Mouse (Mus musculus) brain, embryonic 14.5 days (tissue): ENCODE results near the gene Tmem174.

Experiments
- CTCF ChIP-seq: fragments of 200-500 bp; IDR thresholded peaks from 2 replicates; pipeline ENCODE4 v1.5.1; 2012; ENCODE audit warnings: inconsistent platforms, mild to moderate bottlenecking, moderate library complexity, borderline replicate concordance; ENCODE audit not compliant: insufficient read depth, insufficient read length; ENCODE audit errors: extremely low read depth
- POLR2A ChIP-seq: fragments of 200-500 bp; IDR thresholded peaks from 2 replicates; pipeline ENCODE4 v1.6.1; 2012; ENCODE audit warnings: mild to moderate bottlenecking, inconsistent platforms, borderline replicate concordance; ENCODE audit not compliant: poor library complexity, insufficient read depth, insufficient read length, severe bottlenecking; ENCODE audit errors: extremely low read depth

DNA sequence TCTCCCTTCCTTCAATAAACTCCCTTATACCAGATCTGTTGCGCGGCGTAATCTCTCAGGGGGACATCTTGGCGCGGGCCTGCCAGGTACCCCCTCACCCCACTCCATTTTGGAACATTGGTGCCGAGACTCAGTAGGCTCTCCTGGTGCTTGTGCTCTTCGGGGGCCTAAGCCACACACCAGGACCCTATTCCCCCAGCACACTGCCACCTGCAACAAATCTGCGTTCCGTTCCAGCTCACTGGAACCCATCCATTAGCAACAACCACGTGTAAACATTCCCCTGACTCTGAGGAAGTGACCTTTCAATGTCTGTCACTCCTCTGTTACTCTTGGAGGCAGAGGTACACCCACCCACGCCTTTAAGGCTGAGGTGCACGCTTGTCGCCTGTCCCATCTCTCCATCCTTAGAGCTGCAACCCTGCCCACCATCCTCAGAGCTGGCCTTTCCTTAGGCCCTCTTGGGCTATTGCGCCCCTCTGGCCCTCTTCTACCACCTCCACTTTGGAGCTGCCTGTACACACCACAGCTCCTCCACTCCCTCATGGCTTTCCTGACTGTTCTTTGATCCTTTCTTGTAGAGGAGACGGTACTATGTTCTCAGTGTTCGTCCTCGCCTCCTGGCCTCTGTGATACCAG, 19.7 kb downstream of the Tmem174 start:
- TF ChIP-seq POLR2A (no peak), CTCF (no peak)
